Mouse (Mus musculus) heart, postnatal 36 days (tissue): ENCODE measurements at regions not wholly inside any gene's neighbourhood (a gene's known extent, or its start where the extent isn't known, plus 50 kb on each side); places are given as distances from the start of the nearest gene placed in this dataset.

ENCODE experiments used
- DNase-seq, 2 experiments: peaks; one replicate each; pipeline ENCODE4 v3.0.0; 2021 to 2022
- intact Hi-C: fragments of 180-260 bp; cut with DNase I; formaldehyde crosslinking; loops from one replicate; pipeline ENCODE4 v1.15.1; 2025

- DNase-seq: no peak
- intact Hi-C loops: no loop called here
Measured at GRCm38 (mm10) chr15:51634726-51635125, 2250.0 kb upstream of the Gm7489 start.

- DNase-seq: no peak
- intact Hi-C loops: no loop called here
Measured at GRCm38 (mm10) chr15:51635129-51635920, 2249.4 kb upstream of the Gm7489 start.

- no peak for DNase-seq
- intact Hi-C loops: no loop called here
Measured at GRCm38 (mm10) chr15:51637570-51637969, 2247.1 kb upstream of the Gm7489 start.

- intact Hi-C loops: no loop called here
- no peak for DNase-seq
Measured at GRCm38 (mm10) chr15:51643772-51644311, 2240.9 kb upstream of the Gm7489 start.

GRCm38 (mm10) chr15:51646304-51646703, 2238.4 kb upstream of the Gm7489 start:
- intact Hi-C loops: no loop called here
- no peak for DNase-seq

- DNase-seq: no peak
- intact Hi-C loops: no loop called here
Measured at GRCm38 (mm10) chr15:51652497-51652896, 2232.2 kb upstream of the Gm7489 start.

- intact Hi-C loops: no loop called here
- DNase-seq: no peak
Measured at GRCm38 (mm10) chr15:51657621-51658020, 2227.1 kb upstream of the Gm7489 start.

- DNase-seq: no peak
- intact Hi-C loops: no loop called here
Measured at GRCm38 (mm10) chr15:51668340-51668739, 2216.4 kb upstream of the Gm7489 start.

- DNase-seq: no peak
- intact Hi-C loops: no loop called here
Measured at GRCm38 (mm10) chr15:51671667-51672372, 2212.9 kb upstream of the Gm7489 start.

- intact Hi-C loops: no loop called here
- no peak for DNase-seq
Measured at GRCm38 (mm10) chr15:51673483-51673882, 2211.2 kb upstream of the Gm7489 start.

GRCm38 (mm10) chr15:51675291-51675690, 2209.4 kb upstream of the Gm7489 start:
- intact Hi-C loops: no loop called here

GRCm38 (mm10) chr15:51676694-51677093, 2208.0 kb upstream of the Gm7489 start:
- DNase-seq: no peak
- intact Hi-C loops: no loop called here

More at GRCm38 (mm10) chr15:51675291-51675690, 2209.4 kb upstream of the Gm7489 start:
- DNase-seq: no peak

- intact Hi-C loops: no loop called here
- no peak for DNase-seq
Measured at GRCm38 (mm10) chr15:51677266-51677665, 2207.4 kb upstream of the Gm7489 start.

GRCm38 (mm10) chr15:51679186-51679902, 2205.4 kb upstream of the Gm7489 start:
- intact Hi-C loops: no loop called here
- DNase-seq: no peak

GRCm38 (mm10) chr15:51680494-51680893, 2204.2 kb upstream of the Gm7489 start:
- intact Hi-C loops: no loop called here
- no peak for DNase-seq

- intact Hi-C loops: no loop called here
- DNase-seq: no peak
Measured at GRCm38 (mm10) chr15:51681191-51681590, 2203.5 kb upstream of the Gm7489 start.

GRCm38 (mm10) chr15:51682331-51682730, 2202.4 kb upstream of the Gm7489 start:
- intact Hi-C loops: no loop called here

GRCm38 (mm10) chr15:51687007-51687540, 2197.6 kb upstream of the Gm7489 start:
- intact Hi-C loops: no loop called here

More at GRCm38 (mm10) chr15:51682331-51682730, 2202.4 kb upstream of the Gm7489 start:
- no peak for DNase-seq

GRCm38 (mm10) chr15:51689498-51689897, 2195.2 kb upstream of the Gm7489 start:
- no peak for DNase-seq
- intact Hi-C loops: no loop called here

More at GRCm38 (mm10) chr15:51687007-51687540, 2197.6 kb upstream of the Gm7489 start:
- no peak for DNase-seq

- intact Hi-C loops: loop anchor here (10.0 kb wide), 1 partner anchor 462 kb away; no protein-coding TSS in a partner anchor
- DNase-seq: no peak
Measured at GRCm38 (mm10) chr15:51692671-51693070, 2192.0 kb upstream of the Gm7489 start.
